Mouse (Mus musculus) stomach, embryonic 16.5 days (tissue): Measurements from ENCODE around the gene Pde4d. TPM values are rescaled to one million over a fixed set of nuclear protein-coding genes. Genes with fewer than 3 reads are reported as not detected.
A peak's percentile ranks its signal among the peaks of the same experiment; 100 is the strongest.

ENCODE experiments used
- ATAC-seq: fragments of 200-750 bp; cut with Nextera tagmentation; 2 replicates; pipeline ENCODE4 v1.8.0; 2017; ENCODE audit warnings: moderate number of reproducible peaks, moderate TSS enrichment; ENCODE audit not compliant: insufficient read depth, low FRiP score
- H3K27ac ChIP-seq: fragments of 300-500 bp; sonication (generic); 2 replicates; pipeline ENCODE4 v1.5.1; 2014; ENCODE audit warnings: low read length
- H3K27me3 ChIP-seq: fragments of 300-500 bp; sonication (generic); 2 replicates; pipeline ENCODE4 v1.6.1; 2014; ENCODE audit warnings: low read length, control low read depth, mixed read lengths; ENCODE audit not compliant: control insufficient read depth, insufficient read depth
- H3K36me3 ChIP-seq: fragments of 300-500 bp; sonication (generic); 2 replicates; pipeline ENCODE4 v1.6.1; 2014; ENCODE audit warnings: low read length; ENCODE audit not compliant: control insufficient read depth, insufficient read depth
- H3K4me1 ChIP-seq: fragments of 300-500 bp; sonication (generic); 2 replicates; pipeline ENCODE4 v1.6.1; 2014; ENCODE audit warnings: low read length, control low read depth, mixed read lengths; ENCODE audit not compliant: control insufficient read depth, insufficient read depth
- H3K4me2 ChIP-seq: fragments of 300-500 bp; sonication (generic); 2 replicates; pipeline ENCODE4 v1.6.1; 2014; ENCODE audit warnings: low read depth, low read length, mixed read lengths
- H3K4me3 ChIP-seq: fragments of 300-500 bp; sonication (generic); replicated peaks from 2 replicates; pipeline ENCODE4 v1.5.1; 2014; ENCODE audit warnings: mild to moderate bottlenecking, low read length
- H3K9ac ChIP-seq: fragments of 300-500 bp; sonication (generic); 2 replicates; pipeline ENCODE4 v1.6.1; 2014; ENCODE audit warnings: low read length
- H3K9me3 ChIP-seq: fragments of 300-500 bp; sonication (generic); replicated peaks from 2 replicates; pipeline ENCODE4 v1.6.1; 2016; ENCODE audit warnings: low read length, control low read depth; ENCODE audit not compliant: control insufficient read depth
- WGBS: fragments of 180-500 bp; shearing (Covaris S2); extraction: QIAGEN DNeasy Blood & Tissue Kit; methylation state at CpG from one replicate; pipeline ENCODE4 v1.1.7; 2014; 5-methylcytosine and 5-hydroxymethylcytosine counted together
- polyA plus RNA-seq: library from polyadenylated mRNA; unstranded; fragments of >200 nt; fragmentation: Nextera tagmentation; extraction: Ambion mirVana; gene quantifications from 2 replicates; pipeline ENCODE4 v1.2.1, GENCODE M21; 2015

Gene Pde4d
- polyA plus RNA-seq, 1 experiment from 2014 or later = 22.1 TPM

DNA sequence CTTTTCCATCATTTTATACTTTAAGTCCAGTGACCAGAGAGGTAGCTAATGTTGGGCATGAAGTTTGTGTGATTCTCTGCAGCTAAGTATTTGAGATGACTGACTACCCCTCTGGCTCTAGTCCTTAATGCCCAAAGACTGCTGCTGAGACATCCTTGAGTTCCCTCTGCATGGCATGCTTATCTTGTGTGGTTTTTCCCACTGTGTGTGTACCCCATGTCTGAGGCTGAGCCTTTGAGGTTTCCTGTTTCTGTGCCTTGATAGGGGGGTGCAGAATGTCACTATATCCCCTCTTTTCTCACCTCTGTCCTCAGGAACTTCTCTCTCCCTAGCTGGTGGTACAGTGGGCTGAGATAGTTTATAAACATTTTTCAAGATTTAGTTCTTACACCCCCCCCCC lies 14.1 kb upstream of the Pde4d start:
- Histone ChIP-seq H3K9me3 (no peaks in the 10 kb centered on the region), H3K4me1 (no peaks in the 10 kb centered on the region), H3K27me3 (no peaks in the 10 kb centered on the region), H3K9ac (no peak overlapping the region), H3K4me3 (no peak overlapping the region), H3K4me2 (no peak overlapping the region), H3K27ac (no peak overlapping the region), H3K36me3 (no peaks in the 10 kb centered on the region)
- ATAC-seq = no peak

DNA sequence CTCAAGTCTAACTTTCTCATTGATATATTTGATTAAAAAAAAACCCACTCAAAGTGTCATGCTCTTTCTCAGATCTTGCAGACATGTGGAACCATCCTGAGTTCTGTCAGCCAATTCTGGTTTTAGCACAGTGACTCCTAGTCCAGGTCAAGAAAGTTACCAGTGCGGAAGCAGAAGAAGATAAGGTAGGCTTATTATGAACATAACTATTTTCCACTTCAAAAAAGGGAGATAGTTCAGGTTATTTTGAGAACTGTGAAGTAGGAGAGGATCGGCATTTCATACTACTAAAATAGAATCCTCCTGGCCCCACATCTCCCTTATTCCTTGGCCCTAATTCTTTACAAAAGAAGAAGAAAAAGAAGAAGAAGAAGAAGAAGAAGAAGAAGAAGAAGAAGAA lies 12.3 kb upstream of the Pde4d start:
- no peaks in the 10 kb centered on the region for H3K4me1 ChIP-seq
- H3K27me3 ChIP-seq = no peaks in the 10 kb centered on the region
- no peak overlapping the region for H3K4me3 ChIP-seq
- no peak for ATAC-seq
- no peaks in the 10 kb centered on the region for H3K9me3 ChIP-seq
- 84% methylated on average over 2 of the region's 2 CpGs for WGBS
- H3K9ac ChIP-seq = no peak overlapping the region
- no peaks in the 10 kb centered on the region for H3K36me3 ChIP-seq
- H3K27ac ChIP-seq = no peak overlapping the region
- H3K4me2 ChIP-seq = no peak overlapping the region

DNA sequence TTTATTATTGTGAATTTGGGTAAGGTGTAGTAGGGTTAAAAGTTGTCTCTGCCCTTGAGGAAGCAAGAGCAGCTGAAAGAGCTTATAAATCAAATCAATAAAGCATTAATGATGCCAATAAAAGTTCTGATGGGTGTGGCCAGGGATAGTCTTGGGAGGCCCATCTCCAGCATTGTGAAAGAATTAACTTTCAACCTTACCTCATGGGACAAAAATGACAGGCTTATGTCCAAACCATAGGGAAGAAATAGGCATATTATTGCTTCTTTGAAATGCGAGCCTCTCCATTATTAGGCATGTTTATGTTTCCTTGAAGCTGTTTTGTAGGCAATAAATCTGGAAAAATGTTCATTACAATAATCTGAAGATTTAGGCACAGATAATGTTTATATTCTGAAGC lies 10.7 kb upstream of the Pde4d start:
- Histone ChIP-seq H3K4me1 (no peaks in the 10 kb centered on the region), H3K9me3 (no peaks in the 10 kb centered on the region), H3K36me3 (no peaks in the 10 kb centered on the region), H3K27ac (no peak overlapping the region), H3K27me3 (no peaks in the 10 kb centered on the region), H3K4me3 (no peak overlapping the region), H3K9ac (no peak overlapping the region), H3K4me2 (no peak overlapping the region)
- WGBS = 81% methylated on average over 1 of the region's 1 CpGs
- no peak for ATAC-seq

DNA sequence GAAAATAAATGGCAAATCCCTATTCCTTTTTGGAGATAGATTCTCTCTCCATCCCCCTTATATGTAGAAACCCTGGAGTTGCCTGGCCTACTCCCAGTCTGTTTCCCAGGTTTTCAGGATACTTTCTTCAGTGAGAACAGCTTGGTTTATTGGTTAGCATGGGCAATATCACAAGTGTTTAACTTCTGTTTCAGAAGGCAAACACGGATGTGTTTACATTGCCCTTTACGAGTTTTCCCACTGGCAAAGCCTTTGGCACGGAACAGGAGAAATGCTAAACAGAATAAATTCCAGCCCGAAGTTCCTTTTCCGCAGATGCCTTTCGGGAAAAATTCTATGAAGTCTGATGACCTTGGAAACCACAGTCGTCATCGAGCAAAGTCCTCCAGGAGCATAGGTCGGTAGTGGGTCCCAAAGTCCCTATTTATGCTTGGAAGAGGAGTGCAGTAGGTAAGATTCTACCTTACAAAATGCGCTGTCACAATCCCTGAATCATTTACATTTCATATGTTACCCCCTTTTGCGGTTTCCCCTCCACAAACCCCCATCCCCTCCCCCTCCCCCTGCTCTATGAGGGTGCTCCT lies 1.3 kb upstream of the Pde4d start:
- H3K4me3 ChIP-seq = no peak overlapping the region
- no peaks in the 10 kb centered on the region for H3K36me3 ChIP-seq
- peak; percentile 53; the same call in 1 of the 2 replicates for ATAC-seq
- no peak overlapping the region for H3K9ac ChIP-seq
- 37% methylated on average over 11 of the region's 11 CpGs for WGBS
- peaks cover 8% of the 10 kb centered on the region; the same call in 1 of the 2 replicates for H3K4me1 ChIP-seq
- H3K9me3 ChIP-seq = no peaks in the 10 kb centered on the region
- H3K27me3 ChIP-seq = no peaks in the 10 kb centered on the region
- H3K4me2 ChIP-seq = no peak overlapping the region; the same call in 1 of the 2 replicates
- peak overlapping the region; percentile 5; the same call in 1 of the 2 replicates for H3K27ac ChIP-seq

DNA sequence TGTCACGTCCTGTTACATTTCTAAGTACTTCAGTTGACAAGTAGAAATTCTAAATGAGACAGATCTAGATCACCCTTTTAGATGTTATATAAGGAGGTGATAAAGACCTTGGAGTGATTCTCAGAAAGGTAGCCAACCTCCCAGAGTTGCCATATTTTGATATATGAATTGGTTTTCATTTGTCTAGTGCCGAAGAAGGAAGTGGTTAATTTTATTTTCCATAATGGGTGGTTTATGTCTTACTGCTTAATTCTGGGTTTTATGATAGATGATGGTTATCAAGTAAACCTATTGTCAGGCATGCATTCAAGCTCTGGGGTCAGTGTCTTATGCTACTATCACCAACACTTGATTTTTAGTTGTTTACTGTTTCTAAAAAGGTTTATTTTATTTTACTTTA lies 1.4 kb downstream of the Pde4d start:
- H3K36me3 ChIP-seq = no peaks in the 10 kb centered on the region
- no peak overlapping the region for H3K9ac ChIP-seq
- ATAC-seq = no peak
- H3K27ac ChIP-seq = no peak overlapping the region
- H3K9me3 ChIP-seq = no peaks in the 10 kb centered on the region
- WGBS = 69% methylated on average over 2 of the region's 2 CpGs
- H3K27me3 ChIP-seq = no peaks in the 10 kb centered on the region
- no peak overlapping the region for H3K4me3 ChIP-seq
- no peak overlapping the region for H3K4me2 ChIP-seq
- H3K4me1 ChIP-seq = peaks cover 8% of the 10 kb centered on the region; the same call in 1 of the 2 replicates

DNA sequence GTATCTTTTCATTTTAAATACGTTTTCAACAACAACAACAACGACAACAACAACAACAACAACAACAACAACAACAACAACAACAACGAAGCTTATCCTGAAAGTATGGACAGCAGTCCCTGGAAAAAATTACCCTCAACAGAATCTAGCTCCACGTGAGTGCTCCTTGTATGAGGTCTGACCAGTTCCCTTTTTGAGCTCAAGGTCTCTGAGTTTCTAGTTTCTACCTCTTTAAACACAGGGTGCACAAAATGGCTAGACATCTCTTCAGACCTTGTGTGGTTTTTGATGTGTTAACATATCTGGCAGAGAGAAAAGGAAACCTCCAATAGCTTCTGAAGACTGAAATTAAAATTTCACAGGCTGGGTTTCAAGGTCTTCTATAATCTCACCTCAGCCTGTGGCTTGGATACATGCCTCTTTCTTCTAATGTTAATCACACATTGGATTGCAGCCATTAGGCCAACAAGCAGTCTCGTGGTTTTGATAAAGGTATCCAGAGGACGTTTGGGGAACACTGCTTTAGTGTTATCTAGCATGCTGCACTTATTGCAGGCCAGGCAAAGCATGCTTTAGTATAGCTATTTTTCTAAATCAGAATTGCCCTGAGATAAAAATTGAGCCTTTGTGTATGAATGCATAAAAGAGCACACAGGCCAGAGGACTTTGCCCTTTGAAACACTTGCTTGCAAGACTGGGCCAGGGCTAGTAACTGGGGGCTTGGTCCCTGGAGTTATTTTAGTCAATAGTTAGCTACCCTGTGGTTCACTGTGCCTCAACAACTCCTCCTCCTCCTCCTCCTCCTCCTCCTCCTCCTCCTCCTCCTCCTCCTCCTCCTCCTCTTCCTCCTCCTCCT lies 3.5 kb downstream of the Pde4d start:
- H3K4me3 ChIP-seq = no peak overlapping the region
- H3K27me3 ChIP-seq = no peaks in the 10 kb centered on the region
- H3K4me2 ChIP-seq = no peak overlapping the region
- no peaks in the 10 kb centered on the region for H3K9me3 ChIP-seq
- H3K4me1 ChIP-seq = peaks cover 8% of the 10 kb centered on the region; the same call in 1 of the 2 replicates
- H3K36me3 ChIP-seq = no peaks in the 10 kb centered on the region
- peak overlapping the region; percentile 70; the same call in 1 of the 2 replicates for H3K27ac ChIP-seq
- 61% methylated on average over 6 of the region's 6 CpGs for WGBS
- ATAC-seq = peak; percentile 90
- no peak overlapping the region for H3K9ac ChIP-seq

DNA sequence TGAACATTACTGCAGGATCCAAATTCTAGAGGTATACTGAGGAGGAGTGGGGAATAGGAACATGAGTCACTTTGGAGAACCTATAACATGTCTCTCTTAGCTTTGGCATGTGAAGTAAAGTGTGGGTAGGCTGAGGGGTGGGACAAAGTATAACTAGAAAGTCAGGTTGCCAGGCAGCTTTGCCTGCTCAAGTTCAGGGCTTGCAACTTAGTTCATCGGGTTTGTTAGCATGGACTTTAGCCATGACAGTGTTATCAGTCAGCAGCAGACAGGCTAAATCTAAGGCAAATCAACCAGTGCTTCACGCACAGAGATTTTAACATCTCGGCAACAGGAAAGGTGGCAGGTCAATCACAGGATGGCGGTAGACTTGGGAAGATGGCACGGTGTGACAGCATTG lies 12.8 kb downstream of the Pde4d start:
- Histone ChIP-seq H3K4me3 (no peak overlapping the region), H3K27ac (no peak overlapping the region), H3K4me2 (no peak overlapping the region), H3K36me3 (no peaks in the 10 kb centered on the region), H3K9me3 (no peaks in the 10 kb centered on the region), H3K27me3 (no peaks in the 10 kb centered on the region), H3K4me1 (no peaks in the 10 kb centered on the region), H3K9ac (no peak overlapping the region)
- WGBS = 78% methylated on average over 5 of the region's 5 CpGs
- ATAC-seq = no peak

DNA sequence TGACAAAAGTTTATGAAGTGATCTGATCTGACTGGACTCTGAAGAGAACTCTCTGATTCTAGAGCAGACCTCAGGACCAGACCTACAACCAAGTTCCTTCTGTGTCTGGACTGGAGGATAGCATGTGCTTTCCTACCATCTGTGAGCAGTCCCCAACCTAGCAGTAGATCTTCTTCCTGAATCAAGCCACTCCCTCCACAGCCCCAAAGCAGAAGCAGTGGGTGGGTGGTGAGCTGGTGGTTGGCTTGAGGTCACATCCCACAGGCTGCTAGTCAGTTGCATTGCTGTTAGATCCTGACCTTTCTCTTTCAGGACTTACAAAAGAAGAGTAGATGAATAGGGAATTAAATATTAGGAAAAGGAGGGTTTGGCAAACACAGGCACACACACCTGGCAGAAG lies 16.0 kb downstream of the Pde4d start:
- ATAC-seq = no peak
- no peaks in the 10 kb centered on the region for H3K4me1 ChIP-seq

DNA sequence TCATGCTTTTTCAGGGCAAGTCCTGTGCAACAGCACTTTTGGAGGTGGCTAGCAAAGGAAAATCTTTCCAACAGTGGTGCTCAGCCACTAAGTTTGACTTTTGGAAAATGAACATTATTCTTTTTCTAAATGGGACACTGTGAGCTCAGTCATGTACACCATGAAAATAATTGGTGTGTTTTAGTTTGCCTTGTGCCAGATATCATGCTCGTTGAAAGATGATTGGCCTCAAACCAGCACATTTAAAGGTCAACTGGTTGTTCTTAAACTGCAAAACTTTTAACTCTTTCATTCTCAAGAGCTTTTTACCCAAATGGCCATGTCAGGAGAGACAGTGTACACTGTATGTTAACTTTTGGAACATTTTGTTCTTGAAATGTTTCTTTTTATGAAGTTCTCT lies 17.3 kb downstream of the Pde4d start:
- Histone ChIP-seq H3K9me3 (no peaks in the 10 kb centered on the region), H3K4me2 (no peak overlapping the region), H3K36me3 (no peaks in the 10 kb centered on the region), H3K9ac (no peak overlapping the region), H3K4me1 (no peaks in the 10 kb centered on the region), H3K4me3 (no peak overlapping the region), H3K27me3 (no peaks in the 10 kb centered on the region), H3K27ac (no peak overlapping the region)
- no peak for ATAC-seq
- WGBS = 18% methylated on average over 1 of the region's 1 CpGs

More for the DNA sequence above, 16.0 kb downstream of the Pde4d start:
- H3K9ac ChIP-seq = no peak overlapping the region
- no peaks in the 10 kb centered on the region for H3K27me3 ChIP-seq
- H3K9me3 ChIP-seq = no peaks in the 10 kb centered on the region
- no peak overlapping the region for H3K27ac ChIP-seq
- no peaks in the 10 kb centered on the region for H3K36me3 ChIP-seq
- H3K4me3 ChIP-seq = no peak overlapping the region
- no peak overlapping the region for H3K4me2 ChIP-seq
